Mouse (Mus musculus) heart, embryonic 14.5 days (tissue): ENCODE results near the gene Atp2a2. TPM values are rescaled to one million over a fixed set of nuclear protein-coding genes. Genes with fewer than 3 reads are reported as not detected.
"Not testable (repeated sequence)": the region's sequence is repeated elsewhere in the genome, so short reads cannot be mapped to it uniquely, and the experiment has no call there.

Experiments used
- ATAC-seq: fragments of 200-750 bp; cut with Nextera tagmentation; 2 replicates; pipeline ENCODE4 v1.8.0; 2017; ENCODE audit warnings: low read depth, moderate TSS enrichment; ENCODE audit not compliant: insufficient number of reproducible peaks, insufficient read depth, low FRiP score
- H3K27ac ChIP-seq, 2 experiments: fragments of 200-500 bp in 1 of 2; fragments of 300-500 bp in 1 of 2; sonication (generic) in 1 of 2; replicated peaks in 1 of 2; 2 replicates each; pipeline ENCODE4 v1.5.1; 2012 to 2014; ENCODE audit warnings: low read depth in 2 of 2, low read length in 2 of 2, control low read depth in 1 of 2, mild to moderate bottlenecking in 1 of 2, mixed read lengths in 1 of 2; ENCODE audit not compliant: control insufficient read depth in 1 of 2, insufficient read depth in 1 of 2
- H3K27me3 ChIP-seq: fragments of 300-500 bp; sonication (generic); 2 replicates; pipeline ENCODE4 v1.6.1; 2014; ENCODE audit warnings: mild to moderate bottlenecking, low read length, control low read depth; ENCODE audit not compliant: control insufficient read depth, insufficient read depth
- H3K36me3 ChIP-seq: fragments of 300-500 bp; sonication (generic); 2 replicates; pipeline ENCODE4 v1.6.1; 2014; ENCODE audit warnings: mild to moderate bottlenecking, control low read depth, low read length, mixed read lengths; ENCODE audit not compliant: control insufficient read depth, insufficient read depth
- H3K4me1 ChIP-seq, 2 experiments: fragments of 200-500 bp in 1 of 2; fragments of 300-500 bp in 1 of 2; sonication (generic) in 1 of 2; 2 replicates each; pipeline ENCODE4 v1.6.1; 2012 to 2014; ENCODE audit warnings: low read length in 2 of 2, control low read depth in 1 of 2, mixed read lengths in 1 of 2; ENCODE audit not compliant: control insufficient read depth in 2 of 2, insufficient read depth in 2 of 2
- H3K4me2 ChIP-seq: fragments of 300-500 bp; sonication (generic); 2 replicates; pipeline ENCODE4 v1.6.1; 2014; ENCODE audit warnings: mild to moderate bottlenecking, low read length
- H3K4me3 ChIP-seq, 2 experiments: fragments of 200-500 bp in 1 of 2; fragments of 300-500 bp in 1 of 2; sonication (generic) in 1 of 2; 2 replicates each; pipeline ENCODE4 v1.5.1; 2012 to 2014; ENCODE audit warnings: low read length in 2 of 2, mild to moderate bottlenecking in 2 of 2, control low read depth in 1 of 2, low read depth in 1 of 2, moderate library complexity in 1 of 2; ENCODE audit not compliant: control insufficient read depth in 1 of 2, insufficient read depth in 1 of 2
- H3K9ac ChIP-seq: fragments of 300-500 bp; sonication (generic); 2 replicates; pipeline ENCODE4 v1.6.1; 2014; ENCODE audit warnings: mild to moderate bottlenecking, low read length
- H3K9me3 ChIP-seq: fragments of 300-500 bp; sonication (generic); 2 replicates; pipeline ENCODE4 v1.6.1; 2016; ENCODE audit warnings: low read length, control low read depth; ENCODE audit not compliant: control insufficient read depth
- WGBS: fragments of 180-500 bp; shearing (Covaris S2); extraction: QIAGEN DNeasy Blood & Tissue Kit; methylation state at CpG from one replicate; pipeline ENCODE4 v1.1.7; 2014; 5-methylcytosine and 5-hydroxymethylcytosine counted together
- polyA plus RNA-seq: library from polyadenylated mRNA; unstranded; fragments of >200 nt; fragmentation: Nextera tagmentation; extraction: Ambion mirVana; gene quantifications from 2 replicates; pipeline ENCODE4 v1.2.1, GENCODE M21; 2014

Gene Atp2a2
- polyA plus RNA-seq, 1 experiment from 2014 or later: 472 TPM

DNA sequence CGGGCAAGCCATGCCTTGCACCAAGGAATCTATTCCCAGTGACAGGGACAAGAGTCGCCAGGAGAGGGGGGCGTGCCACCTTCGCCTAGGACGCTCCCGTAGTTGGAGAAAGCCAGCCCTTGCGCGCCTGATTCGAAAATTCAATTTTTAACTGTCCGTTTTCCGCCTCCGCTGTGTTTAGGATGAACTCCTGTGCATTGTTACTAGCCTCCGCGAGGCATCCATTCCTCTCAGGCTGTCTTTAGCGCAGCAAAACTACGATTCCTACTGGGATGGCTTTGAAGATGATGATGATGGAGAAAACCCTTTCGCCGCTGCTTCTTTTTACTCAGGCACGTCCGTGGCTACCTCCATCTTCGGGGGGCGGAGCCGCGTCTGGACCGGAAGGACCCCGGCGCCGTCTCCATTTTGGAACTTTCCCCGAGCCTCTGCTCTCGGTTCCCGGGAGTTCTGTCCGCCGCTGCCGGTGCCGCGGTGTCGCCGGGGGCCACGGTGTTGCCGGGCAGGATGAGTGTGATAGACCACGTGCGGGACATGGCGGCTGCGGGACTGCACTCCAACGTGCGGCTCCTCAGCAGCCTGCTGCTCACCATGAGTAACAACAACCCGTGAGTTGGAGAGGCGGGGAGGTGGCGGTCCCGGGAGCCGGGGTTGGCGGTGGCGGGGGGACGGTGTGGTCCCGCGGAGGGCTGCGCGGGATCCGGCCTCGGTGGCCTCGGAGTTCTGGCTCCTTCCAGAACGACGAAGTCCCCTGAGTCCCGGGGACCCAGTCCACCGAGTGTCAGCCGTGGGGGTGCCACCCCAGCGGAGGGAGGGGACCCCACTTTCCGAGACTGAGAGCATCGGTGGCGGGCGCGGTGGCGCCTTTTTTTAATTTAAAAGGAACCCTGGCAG, 79.7 kb downstream of the Atp2a2 start:
- Histone ChIP-seq H3K9me3 (no peaks in the 10 kb centered on the region), H3K4me2 (peak overlapping the region; percentile 93), H3K4me1 (peaks cover 4 to 15% of the 10 kb centered on the region in 2 experiments; a peak in 3 of 4 replicates), H3K4me3 (peak overlapping the region; percentile 86 to 87), H3K36me3 (peaks cover 7% of the 10 kb centered on the region; the same call in 1 of the 2 replicates), H3K9ac (peak overlapping the region; percentile 96), H3K27me3 (no peaks in the 10 kb centered on the region), H3K27ac (peak overlapping the region; percentile 83 to 89)
- WGBS: under 1% methylated on average over 73 of the region's 73 CpGs
- peak; percentile 89 for ATAC-seq

DNA sequence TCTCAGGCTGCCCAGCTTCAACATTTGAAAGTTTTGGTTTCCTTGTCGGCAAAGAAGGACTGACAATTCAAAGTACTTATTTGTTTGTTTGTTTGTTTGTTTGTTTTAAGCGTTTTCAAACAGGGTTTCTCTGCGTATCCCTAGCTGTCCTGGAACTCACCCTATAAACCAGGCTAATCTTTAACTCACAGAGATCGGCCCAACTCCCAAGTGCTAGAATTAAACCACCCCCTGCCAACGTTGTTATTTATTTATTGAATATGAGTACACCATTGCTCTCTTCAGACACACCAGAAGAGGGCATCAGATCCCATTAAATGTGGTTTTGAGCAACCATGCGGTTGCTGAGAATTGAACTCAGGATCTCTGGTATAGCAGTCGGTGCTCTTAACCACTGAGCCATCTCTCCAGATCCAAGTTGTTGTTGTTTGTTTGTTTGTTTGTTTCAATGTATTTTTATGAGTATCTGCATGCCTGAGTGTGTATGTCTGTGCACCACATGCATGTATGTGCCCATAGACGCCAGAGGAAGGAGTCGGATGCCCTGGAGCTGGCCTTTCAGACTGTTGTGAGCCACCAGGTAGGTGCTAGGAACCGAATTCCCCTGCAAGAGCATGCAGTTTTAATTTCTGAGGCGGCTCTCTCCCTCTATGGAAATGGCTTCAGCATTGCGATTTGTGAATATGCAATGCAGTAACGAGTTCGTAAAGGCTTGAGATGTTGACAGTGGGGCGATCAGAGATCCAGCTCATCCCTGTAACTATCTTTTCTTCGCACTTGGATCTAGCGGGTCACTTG, 80.6 kb downstream of the Atp2a2 start, which contains the start of gene Anapc7:
TSS of gene Anapc7 (plus strand) at position 423 of the 798 bp plus-strand sequence.
- Histone ChIP-seq H3K4me3 (peak within 1 kb of the TSS; percentile 86 to 87), H3K27me3 (no peaks in the 10 kb centered on the region), H3K4me2 (peak within 1 kb of the TSS; percentile 93), H3K9ac (peak within 1 kb of the TSS; percentile 96), H3K9me3 (no peaks in the 10 kb centered on the region), H3K4me1 (peaks cover 4 to 15% of the 10 kb centered on the region in 2 experiments; a peak in 3 of 4 replicates), H3K27ac (peak within 1 kb of the TSS; percentile 83 to 89), H3K36me3 (peaks cover 7% of the 10 kb centered on the region; the same call in 1 of the 2 replicates)
- 18% methylated on average over 17 of the region's 17 CpGs for WGBS
- no peak for ATAC-seq

DNA sequence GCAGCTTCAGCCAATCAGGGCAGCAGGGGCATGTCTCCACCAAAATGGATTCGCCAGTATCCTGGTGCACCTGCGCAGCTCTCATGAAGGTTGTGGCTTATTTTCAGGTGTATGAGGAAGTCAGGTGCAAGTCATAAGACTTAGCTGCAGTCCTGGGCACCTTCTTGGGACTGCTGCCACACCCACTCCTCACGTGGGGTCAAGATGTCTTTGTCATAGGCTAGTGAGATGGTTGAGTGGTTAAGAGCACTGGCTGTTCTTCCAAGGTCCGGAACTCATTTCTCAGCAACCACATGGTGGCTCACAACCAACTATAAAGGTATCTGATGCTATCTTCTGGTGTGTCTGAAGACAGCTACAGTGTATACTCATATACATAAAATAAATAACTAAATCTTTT, 81.3 kb downstream of the Atp2a2 start:
- H3K36me3 ChIP-seq, H3K27me3 ChIP-seq, H3K4me2 ChIP-seq, ATAC-seq, H3K9ac ChIP-seq, H3K9me3 ChIP-seq, H3K27ac ChIP-seq, H3K4me3 ChIP-seq: not testable (repeated sequence)
- WGBS: 42% methylated on average over 4 of the region's 4 CpGs
- H3K4me1 ChIP-seq: peaks cover 4 to 15% of the 10 kb centered on the region in 2 experiments; a peak in 3 of 4 replicates

DNA sequence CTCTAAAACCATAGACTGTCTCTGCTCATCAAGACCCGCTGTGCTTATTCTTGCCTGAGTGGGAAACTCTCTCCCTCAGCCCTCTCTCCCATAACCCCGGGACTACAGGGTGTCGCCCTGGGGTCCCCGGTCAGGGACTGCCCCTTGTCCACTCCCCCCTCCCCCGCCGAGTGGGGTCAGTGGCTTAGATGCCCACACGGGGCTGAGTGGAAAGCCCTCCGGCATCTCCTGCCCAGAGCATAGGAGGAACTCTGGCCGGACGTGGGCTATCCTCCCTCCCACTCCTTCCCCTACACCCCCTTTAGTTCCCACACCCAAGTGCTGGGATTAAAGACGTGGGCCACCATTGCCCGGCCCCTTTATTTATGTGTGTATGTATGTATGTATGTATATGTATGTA, 86.6 kb downstream of the Atp2a2 start:
- 88% methylated on average over 12 of the region's 12 CpGs for WGBS
- no peaks in the 10 kb centered on the region for H3K4me1 ChIP-seq
- H3K4me3 ChIP-seq: no peak overlapping the region
- H3K27me3 ChIP-seq: no peaks in the 10 kb centered on the region
- H3K9ac ChIP-seq: no peak overlapping the region
- H3K4me2 ChIP-seq: no peak overlapping the region
- H3K27ac ChIP-seq: no peak overlapping the region
- no peaks in the 10 kb centered on the region for H3K9me3 ChIP-seq
- no peak for ATAC-seq
- H3K36me3 ChIP-seq: 0 out of 2 replicates have a peak, but pooled peaks cover 3% of the 10 kb centered on the region

DNA sequence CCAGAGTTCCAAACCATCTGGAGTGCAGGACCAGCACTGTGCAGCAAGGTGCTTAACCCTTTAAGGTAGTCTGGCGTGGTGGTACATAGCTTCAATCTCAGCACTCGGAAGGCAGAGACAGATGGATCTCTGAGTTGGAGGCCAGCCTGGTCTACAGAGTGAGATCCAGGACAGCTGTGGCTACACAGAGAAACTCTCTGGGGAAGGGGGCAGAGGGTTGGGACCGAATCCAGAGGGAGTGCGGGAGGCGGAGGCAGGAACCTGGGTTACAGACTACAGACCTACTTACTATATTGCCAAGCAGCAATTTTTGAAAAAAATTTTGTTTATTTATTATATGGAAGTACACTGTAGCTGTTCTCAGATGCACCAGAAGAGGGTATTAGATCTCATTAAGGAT, 87.7 kb downstream of the Atp2a2 start:
- Histone ChIP-seq H3K27me3 (no peaks in the 10 kb centered on the region), H3K27ac (no peak overlapping the region), H3K4me2 (no peak overlapping the region), H3K9ac (no peak overlapping the region), H3K36me3 (peaks cover 13% of the 10 kb centered on the region; the same call in 1 of the 2 replicates), H3K4me3 (no peak overlapping the region), H3K9me3 (no peaks in the 10 kb centered on the region), H3K4me1 (no peaks in the 10 kb centered on the region)
- WGBS: 92% methylated on average over 5 of the region's 5 CpGs
- ATAC-seq: no peak

DNA sequence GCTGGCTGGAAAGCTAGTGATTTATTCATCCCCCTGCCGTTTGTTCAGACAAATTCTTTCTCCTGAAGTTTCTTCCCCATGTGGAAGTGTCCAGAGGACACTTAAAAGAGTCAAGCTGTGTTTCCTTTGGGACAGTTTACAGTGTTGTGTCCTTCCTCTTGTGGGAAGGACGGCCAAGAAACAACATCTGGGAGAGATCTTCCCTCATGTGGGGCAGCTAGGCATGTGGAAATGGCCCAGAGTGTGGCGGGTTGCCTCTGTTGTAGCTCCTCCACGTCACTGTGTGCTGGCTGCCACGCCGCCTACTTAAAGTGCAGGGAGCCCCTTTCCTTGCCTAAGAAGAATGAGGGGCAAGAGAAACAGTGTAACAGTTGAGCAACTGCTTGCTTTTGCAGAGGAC, 89.2 kb downstream of the Atp2a2 start:
- WGBS: 61% methylated on average over 6 of the region's 6 CpGs
- no peak overlapping the region for H3K9ac ChIP-seq
- no peak overlapping the region for H3K4me2 ChIP-seq
- no peak overlapping the region for H3K4me3 ChIP-seq
- H3K4me1 ChIP-seq: no peaks in the 10 kb centered on the region
- H3K27me3 ChIP-seq: no peaks in the 10 kb centered on the region
- ATAC-seq: no peak
- H3K9me3 ChIP-seq: no peaks in the 10 kb centered on the region
- peaks cover 13% of the 10 kb centered on the region; the same call in 1 of the 2 replicates for H3K36me3 ChIP-seq
- H3K27ac ChIP-seq: no peak overlapping the region

DNA sequence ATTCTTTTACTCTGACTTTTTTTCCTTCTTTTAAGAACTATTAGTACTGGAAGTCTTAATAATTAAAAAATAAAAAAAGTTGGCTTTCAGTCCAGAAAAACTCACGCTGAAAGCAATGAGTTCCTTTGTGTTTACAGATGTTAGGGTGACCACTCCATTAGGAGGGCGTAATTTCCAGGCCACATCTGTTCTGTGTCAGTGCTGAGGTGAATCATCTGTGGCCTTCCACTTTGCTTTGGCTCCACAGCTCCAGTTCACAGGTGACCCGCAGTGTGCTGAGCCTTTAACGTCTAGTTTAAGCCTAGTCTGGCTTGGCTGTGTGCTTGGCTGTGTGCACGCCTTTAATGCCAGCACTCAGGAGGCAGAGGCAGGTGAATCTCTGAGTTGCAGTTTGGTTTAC, 90.1 kb downstream of the Atp2a2 start:
- H3K27ac ChIP-seq: no peak overlapping the region
- H3K36me3 ChIP-seq: peaks cover 19% of the 10 kb centered on the region
- no peaks in the 10 kb centered on the region for H3K4me1 ChIP-seq
- 77% methylated on average over 5 of the region's 5 CpGs for WGBS
- no peak overlapping the region for H3K9ac ChIP-seq
- no peaks in the 10 kb centered on the region for H3K27me3 ChIP-seq
- H3K4me3 ChIP-seq: no peak overlapping the region
- ATAC-seq: no peak
- no peak overlapping the region for H3K4me2 ChIP-seq
- no peaks in the 10 kb centered on the region for H3K9me3 ChIP-seq
